Mouse (Mus musculus): Measurements from ENCODE around the gene Trip4.
"Not testable (repeated sequence)": the region's sequence is repeated elsewhere in the genome, so short reads cannot be mapped to it uniquely, and the experiment has no call there.

The Trip4 gene

DNA sequence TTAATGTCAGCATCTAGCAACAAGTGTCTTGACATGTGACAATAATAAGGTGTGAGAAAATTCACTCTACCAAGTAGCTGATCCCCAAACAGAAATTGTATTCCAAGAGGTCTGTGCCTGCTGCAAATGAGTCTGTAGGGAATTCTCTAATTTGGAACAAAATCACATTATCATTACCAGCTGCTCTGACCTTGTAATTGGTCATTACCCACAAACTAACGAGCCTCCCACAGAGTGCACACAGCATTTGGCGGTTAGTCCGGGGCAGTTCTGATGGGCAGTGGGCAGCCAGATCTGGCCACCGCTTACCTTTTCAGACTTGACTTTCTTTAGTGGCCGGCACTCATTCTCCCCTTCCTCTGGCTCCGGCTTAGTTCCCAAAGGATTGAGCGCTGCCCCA, 114.3 kb downstream of the Trip4 start:
- no peak for DNase-seq (ENCODE audit: low read depth, low spot score)

DNA sequence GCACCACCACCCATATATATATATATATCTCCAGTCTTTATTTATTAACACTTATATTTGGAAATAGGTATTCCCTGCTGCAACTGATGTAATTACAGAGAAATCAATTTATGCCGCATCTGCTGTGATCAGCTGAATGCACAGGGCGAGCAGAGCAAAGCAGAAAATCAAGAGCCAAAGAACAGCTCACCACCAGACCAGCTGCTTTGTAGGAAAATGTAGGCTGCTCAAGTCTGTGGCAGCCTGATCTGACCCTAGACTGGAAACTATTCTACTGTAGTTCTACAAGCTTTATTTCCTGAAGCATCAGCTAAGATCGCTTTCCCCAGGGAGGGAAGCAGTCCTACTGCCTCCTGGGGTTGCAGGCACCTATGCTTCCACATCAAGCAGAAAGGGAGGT, 115.1 kb downstream of the Trip4 start:
- no peak for DNase-seq (ENCODE audit: low read depth, low spot score)

GRCm38 (mm10) chr9:65793086-65793485, 115.5 kb downstream of the Trip4 start:
- DNase-seq (ENCODE audit: low read depth, low spot score): no peak

GRCm38 (mm10) chr9:65791846-65792245, 116.7 kb downstream of the Trip4 start:
- DNase-seq (ENCODE audit: low read depth, low spot score): no peak

DNA sequence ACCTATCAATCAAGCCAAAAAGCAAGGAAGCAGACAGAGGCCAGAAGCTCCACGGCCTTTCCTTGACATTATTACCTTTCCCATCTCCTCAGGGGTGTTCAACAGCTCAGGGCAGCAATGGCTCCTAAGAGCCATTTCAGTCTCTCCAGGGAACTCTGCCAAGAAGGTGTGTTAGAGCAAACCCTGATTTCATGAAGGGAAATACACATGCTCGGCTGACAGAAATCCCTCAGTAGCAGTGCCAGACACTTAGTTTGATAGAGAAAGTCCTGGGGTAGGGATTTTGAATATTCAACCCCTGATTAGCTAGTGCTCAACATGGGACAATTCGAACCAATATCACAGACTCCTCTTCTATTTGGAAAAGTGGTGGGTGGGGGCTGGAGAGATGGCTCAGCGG, 117.5 kb downstream of the Trip4 start:
- no peak for DNase-seq (ENCODE audit: low read depth, low spot score)

DNA sequence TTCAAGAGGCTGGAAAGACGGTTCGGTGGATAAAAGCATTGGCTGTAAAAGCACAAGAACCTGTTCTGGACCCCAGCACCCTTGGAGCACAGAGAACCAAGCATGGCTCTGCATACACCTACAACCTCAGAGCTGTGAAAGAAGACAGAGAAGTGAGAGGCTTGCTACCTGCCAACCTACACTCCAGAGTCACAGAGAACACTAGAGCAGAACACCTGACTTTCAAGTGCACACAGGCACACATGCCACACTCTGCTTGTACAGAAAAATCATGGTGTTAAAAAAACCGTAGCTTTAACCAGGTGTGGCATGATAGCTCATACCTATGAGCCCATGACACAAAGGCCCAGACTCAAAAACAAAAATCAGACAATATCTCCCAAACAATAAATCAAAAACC, 118.8 kb downstream of the Trip4 start:
- DNase-seq (ENCODE audit: low read depth, low spot score): no peak

GRCm38 (mm10) chr9:65788556-65788955, 120.0 kb downstream of the Trip4 start:
- no peak for DNase-seq (ENCODE audit: low read depth, low spot score)

DNA sequence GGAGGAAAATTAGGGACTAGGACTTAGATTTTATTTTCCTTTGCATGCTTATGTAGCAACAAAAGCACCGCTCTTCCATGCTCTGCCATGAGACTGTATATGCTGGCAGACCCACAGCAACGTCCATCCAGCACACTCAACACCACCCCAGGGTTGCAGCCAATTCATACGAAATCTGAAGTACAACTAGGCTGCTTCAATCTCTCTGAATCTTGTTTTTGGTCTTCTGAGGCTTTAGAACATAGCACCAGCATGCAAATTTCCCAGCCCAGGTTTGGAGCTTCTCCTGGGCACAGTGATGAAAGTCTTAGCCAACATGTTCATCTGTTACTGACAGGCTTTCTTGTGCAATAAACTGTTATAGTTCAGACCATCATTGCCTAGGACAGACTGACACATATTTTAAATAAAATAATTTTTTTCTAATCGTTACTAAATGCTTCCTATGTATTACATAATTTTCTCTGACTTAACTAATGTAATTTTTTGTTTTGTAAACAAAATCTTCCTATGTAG, 120.7 kb downstream of the Trip4 start:
- DNase-seq (ENCODE audit: low read depth, low spot score): no peak

DNA sequence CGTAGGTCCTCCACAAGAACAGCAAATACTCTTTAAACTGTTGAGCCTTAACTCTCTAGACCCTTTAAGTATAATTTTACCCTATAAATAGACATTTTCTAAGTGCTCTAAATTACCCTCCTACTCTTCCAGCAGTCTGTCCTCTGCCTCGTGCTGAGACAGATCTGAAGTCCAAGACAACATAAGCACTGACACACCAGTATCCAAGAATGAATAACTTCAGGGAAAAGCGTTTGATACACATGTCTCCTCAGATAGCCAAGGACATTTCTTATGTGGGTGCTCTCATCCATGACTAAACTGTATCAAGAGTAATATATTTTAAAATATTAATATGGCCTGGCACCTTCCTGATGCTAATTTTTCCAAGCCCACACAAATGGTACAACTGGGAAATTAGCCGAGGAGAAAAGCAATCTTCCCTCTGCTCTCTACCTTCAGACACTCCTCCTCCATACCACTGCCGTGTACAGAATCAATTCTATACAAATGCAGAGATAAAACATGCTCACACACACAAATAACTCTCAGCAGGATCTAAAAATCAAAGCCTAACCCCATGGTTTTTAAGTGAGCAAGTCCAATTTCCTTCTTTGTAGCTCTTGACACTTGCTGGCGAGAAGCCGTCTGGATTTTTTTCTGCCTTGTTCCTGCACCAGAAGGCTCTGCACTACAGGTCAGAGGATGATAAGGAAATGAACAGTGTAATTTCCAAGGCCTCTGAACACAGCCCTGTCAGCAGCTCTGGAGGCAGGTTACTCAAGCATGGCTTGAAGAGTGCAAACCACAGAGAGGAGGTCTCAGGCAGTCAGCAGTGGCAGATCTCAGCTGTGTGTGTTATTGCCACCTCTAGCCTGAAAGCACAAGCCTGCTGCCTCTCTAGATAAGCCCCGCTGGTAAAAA, 121.5 kb downstream of the Trip4 start:
- DNase-seq (ENCODE audit: low read depth, low spot score): no peak

DNA sequence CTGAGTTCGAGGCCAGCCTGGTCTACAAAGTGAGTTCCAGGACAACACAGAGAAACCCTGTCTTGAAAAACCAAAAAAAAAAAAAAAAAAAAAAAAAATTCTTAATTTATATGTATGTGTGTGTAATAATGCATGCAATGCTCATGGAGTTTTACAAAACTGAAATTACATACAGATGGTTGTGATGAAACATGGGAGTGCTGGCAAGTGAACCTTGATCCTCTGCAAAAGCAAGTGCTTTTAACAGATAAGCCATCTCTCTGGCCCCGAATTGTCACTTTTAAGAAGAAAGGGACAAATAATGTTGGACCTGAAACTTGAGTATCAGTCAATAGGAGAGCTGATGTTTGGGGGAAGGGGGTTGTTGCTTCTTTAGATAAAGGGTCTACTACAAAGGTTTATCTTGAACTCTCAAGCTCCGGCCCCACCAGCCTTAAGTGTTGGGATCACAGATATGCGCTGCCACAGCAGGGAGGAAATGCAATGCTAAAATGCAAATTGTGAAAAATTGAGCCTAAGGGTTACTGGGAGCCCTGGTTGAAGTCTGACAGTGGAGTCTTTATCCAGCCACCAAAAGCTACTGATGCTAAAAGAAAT, 122.7 kb downstream of the Trip4 start:
- no peak for DNase-seq (ENCODE audit: low read depth, low spot score)

- DNase-seq (ENCODE audit: low read depth, low spot score): not testable (repeated sequence)
Observed at GRCm38 (mm10) chr9:65779619-65780018, 129.0 kb downstream of the Trip4 start.

All from mesoderm, embryonic 11.5 days (tissue).